Mouse (Mus musculus) spleen, adult 2 months (tissue): ENCODE measurements around the gene Polr1c.

Experiments
- CTCF ChIP-seq: fragments of 200-500 bp; IDR thresholded peaks from 2 replicates; pipeline ENCODE4 v1.5.1; 2011; ENCODE audit warnings: mild to moderate bottlenecking, inconsistent platforms; ENCODE audit not compliant: insufficient read depth, insufficient read length, insufficient replicate concordance; ENCODE audit errors: extremely low read depth
- POLR2A ChIP-seq: fragments of 200-500 bp; IDR thresholded peaks from 2 replicates; pipeline ENCODE4 v1.6.1; 2011; ENCODE audit warnings: low read depth, low read length, inconsistent platforms

GRCm38 (mm10) chr17:46282483-46283123 lies 34.7 kb upstream of the Polr1c start, which contains the start of gene Tjap1:
- TF ChIP-seq CTCF = no peak
- TF ChIP-seq POLR2A = peak; percentile 29; the same call in 1 of the 2 replicates
